Mouse (Mus musculus): Measurements from ENCODE around the gene Lix1l.

GRCm38 (mm10) chr3:96639219-96639618 is 38.3 kb downstream of the Lix1l start:
- no peak for TF ChIP-seq CHD2 (IDR thresholded peaks at IDR 0.05; ENCODE audit: low read depth, low read length)
- TF ChIP-seq MAFK (IDR thresholded peaks at IDR 0.05; ENCODE audit: insufficient read depth, low read depth, low read length) = no peak

Measured in ES-E14 (cell line).